Mouse (Mus musculus) heart, postnatal 0 days (tissue): ENCODE measurements around the gene Gatm.

Experiments used
- CTCF ChIP-seq: IDR thresholded peaks from 2 replicates; pipeline ENCODE4 v1.5.1; 2016; ENCODE audit warnings: antibody characterized with exemption, control low read depth, low read depth
- EP300 ChIP-seq: IDR thresholded peaks from 2 replicates; pipeline ENCODE4 v1.6.1; 2016; ENCODE audit warnings: antibody characterized with exemption, low read depth

DNA sequence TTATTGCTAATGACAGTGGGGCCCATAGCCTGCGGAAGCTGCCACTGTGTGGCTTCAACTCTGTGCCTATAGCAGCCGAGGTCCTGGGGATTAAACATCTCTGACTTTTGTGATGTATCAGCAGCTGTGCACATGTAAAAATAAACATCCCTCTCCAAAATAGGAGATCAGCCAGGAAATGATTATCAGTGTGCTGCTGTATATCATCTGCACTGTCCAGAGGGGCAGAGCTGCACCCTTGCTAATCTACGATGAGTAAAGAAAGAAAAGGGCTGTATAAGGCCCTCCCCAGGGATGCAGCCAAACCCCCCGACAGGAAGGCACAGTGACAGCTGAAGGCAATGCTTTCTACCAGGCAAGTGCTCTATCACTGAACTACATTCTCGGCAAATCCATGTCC lies 34.8 kb downstream of the Gatm start:
- TF ChIP-seq CTCF: no peak
- no peak for TF ChIP-seq EP300
